Mouse (Mus musculus) spleen, postnatal 4 days (tissue): ENCODE data around the gene Cib4.

ENCODE experiments used
- DNase-seq, 2 experiments: peaks; one replicate each; pipeline ENCODE4 v3.0.0; 2022; ENCODE audit warnings: low spot score in 2 of 2

Gene Cib4

DNA sequence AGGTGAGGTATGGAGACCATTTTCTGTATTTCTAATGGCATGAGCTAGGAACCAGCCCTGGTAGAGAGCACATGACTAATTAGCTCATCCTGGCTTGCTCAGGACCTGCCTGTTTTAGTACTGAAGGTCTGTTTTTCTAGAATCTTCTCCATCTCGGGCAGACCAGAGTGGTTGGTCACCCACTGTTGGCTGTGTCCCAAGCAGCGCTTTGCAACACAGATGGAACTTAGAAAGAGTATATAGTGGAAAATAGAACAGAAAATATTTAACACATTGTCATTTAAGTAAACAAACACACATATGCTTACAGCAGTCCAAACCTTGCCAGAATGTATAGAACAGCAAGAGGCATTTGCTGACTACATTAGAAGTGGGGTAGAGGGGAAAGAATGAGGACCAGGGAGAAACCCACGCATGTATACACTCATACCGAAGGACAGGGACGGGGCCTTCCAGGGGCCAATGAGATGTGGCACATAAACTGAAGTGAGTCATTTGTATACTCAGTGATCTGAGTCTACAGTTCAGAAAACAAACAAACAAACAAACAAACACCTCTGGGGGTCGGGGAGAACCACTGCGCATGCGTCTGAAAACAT, 105.2 kb downstream of the Cib4 start:
- no peak for DNase-seq

DNA sequence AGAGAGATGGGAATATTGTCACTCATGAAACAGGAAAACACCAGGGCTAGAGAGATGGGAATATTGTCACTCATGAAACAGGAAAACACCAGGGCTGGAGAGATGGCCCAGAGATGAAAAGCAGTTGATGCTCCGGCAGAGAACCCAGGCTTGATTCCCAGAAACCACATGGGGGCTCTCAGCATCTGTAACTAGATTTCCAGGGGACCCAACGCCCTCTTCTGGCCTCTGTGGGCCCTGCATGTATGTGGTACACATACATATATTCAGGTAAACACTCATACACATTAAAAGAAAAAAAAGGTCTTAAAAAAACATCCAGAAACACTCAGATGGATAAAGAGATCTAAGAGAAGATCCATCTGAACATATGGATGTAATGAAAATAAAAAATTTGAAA, 106.7 kb downstream of the Cib4 start:
- no peak for DNase-seq
